Mouse (Mus musculus): Measurements from ENCODE around the gene C2cd4b. TPM values are rescaled to one million over a fixed set of nuclear protein-coding genes. Genes with fewer than 3 reads are reported as not detected.

Gene C2cd4b
- not detected for total RNA-seq (2023)

GRCm38 (mm10) chr9:67759163-67759955 lies at the start of gene C2cd4b:
Gene C2cd4b, plus strand, starts transcription at chr9:67759437.

Other genes with a start within 250 kb of the C2cd4b start
- under 1 TPM; 0.41 to 0.80 TPM for gene Tln2, start 199.7 kb upstream of the C2cd4b start, total RNA-seq (2023)
- gene C2cd4a, start 72.9 kb downstream of the C2cd4b start, total RNA-seq (2023): not detected
- 10 to 100 TPM; 54.5 to 56.8 TPM for gene Vps13c, start 81.0 kb downstream of the C2cd4b start, total RNA-seq (2023)